Mouse (Mus musculus) testis, postnatal 14 days (tissue): ENCODE data around the gene Cabp5.
"Not testable (repeated sequence)": the region's sequence is repeated elsewhere in the genome, so short reads cannot be mapped to it uniquely, and the experiment has no call there.

ENCODE experiments used
- DNase-seq: peaks from one replicate; pipeline ENCODE4 v3.0.0; 2021; ENCODE audit warnings: low spot score

The Cabp5 gene

DNA sequence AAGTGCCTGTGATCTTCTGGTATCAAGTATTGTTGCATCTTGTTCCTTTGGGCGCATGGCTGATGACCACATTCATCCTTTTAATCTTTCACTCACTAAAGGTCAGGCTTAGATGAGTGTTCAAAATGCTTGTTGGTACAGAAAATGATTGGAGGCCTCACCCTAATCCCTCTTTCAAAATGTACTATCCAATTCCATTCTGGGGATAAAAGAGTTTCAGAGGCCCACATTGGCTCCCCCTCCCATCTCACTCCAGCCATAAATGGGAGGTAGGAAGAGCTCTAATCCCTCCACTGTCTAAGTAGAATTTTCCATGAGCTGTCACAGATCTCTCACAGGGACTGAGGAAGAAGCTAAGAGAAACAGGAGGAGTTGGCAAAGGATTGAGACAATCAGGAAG, at the start of gene Cabp5:
Gene Cabp5, plus strand, starts transcription at position 301 of the 400 bp plus-strand sequence.
- DNase-seq: no peak

DNA sequence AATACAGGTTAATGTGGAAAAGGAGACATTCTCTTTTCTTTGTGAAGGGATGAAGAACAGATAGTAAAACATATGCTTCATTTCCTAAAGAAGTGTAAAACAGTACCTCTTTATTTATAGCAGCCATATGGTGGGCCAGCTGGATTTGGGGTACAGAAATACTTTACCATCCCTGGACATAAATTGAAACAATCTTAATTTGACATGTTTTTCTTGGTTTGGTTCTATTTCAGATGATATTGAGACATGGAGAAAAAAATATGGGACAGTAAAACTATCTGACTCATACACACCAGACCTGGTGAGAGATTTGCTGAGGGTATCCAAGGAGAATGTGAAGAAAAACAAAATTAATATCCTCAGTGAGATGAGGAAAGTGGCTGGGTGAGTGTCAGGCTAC, 42.0 kb upstream of the Cabp5 start:
- DNase-seq: no peak

DNA sequence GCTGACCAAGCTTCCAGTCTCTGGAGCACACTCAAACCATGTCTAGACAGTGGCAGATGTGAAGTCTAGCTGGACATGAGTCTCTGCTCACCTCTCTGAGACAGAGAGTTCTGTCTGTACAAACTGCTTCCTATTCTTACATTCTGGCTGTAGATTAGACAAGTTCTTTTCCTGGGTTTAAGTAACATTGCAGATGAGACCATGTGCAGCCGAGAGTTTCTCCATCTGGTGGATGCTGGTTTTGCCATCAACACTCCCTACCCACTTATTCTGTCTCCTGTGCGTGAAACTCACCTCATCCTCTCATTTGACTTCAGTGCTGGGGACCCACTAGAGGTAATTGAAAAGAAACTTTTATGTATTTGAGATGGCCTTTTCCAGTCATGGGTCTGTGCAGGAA, 17.3 kb upstream of the Cabp5 start:
- DNase-seq: no peak

DNA sequence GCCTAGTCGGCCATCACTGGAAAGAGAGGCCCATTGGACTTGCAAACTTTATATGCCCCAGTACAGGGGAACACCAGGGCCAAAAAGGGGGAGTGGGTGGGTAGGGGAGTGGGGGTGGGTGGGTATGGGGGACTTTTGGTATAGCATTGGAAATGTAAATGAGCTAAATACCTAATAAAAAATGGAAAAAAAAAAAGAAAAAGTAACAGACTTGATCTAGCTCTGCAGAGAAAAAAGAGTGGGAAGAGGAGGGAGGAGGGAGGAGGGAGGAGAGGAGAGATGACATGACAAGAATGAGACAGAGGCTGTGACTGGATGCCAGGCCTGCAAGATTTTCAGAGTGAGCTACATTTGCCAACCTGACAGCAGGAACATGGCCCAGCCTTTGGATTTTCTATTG, 52.6 kb downstream of the Cabp5 start, which contains the start of gene Bsph1:
Gene Bsph1, plus strand, starts transcription at position 301 of the 400 bp plus-strand sequence.
- not testable (repeated sequence) for DNase-seq
